Mouse (Mus musculus) neutrophil, adult 83 days (primary cell): Measurements from ENCODE around the gene Aldoart1. TPM values are rescaled to one million over a fixed set of nuclear protein-coding genes. Genes with fewer than 3 reads are reported as not detected.

ENCODE experiments used
- total RNA-seq, 2 experiments: library from RNA; stranded (reverse); gene quantifications; one replicate each; pipeline ENCODE4 v1.2.4; 2023

Gene Aldoart1
- total RNA-seq = not detected

DNA sequence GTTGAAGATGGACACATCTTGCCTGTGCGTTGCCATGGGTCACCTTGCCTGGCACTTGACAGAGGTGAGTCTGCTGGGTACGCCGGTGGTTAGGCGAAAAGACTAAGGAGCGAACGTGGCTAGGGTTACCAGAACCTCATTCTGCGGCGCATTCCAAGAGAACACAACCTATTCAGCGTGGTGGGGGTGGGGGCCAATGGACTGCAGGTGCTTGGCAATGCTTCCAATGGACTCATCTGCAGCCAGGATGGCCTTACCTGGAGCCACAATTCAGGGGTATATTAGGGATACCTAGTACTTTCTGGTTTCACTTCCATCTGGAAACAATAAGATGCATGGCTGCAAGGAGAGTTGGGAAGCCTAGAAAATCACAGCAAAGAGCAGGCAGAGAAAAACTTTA lies at the start of gene Aldoart1:
Gene Aldoart1 (minus strand): TSS at position 101 of the 400 bp plus-strand sequence.

